Mouse (Mus musculus): ENCODE results near the gene Epha5. TPM values are rescaled to one million over a fixed set of nuclear protein-coding genes. Genes with fewer than 3 reads are reported as not detected.

The Epha5 gene
- total RNA-seq, 2 experiments from 2014 or later, result not detected

DNA sequence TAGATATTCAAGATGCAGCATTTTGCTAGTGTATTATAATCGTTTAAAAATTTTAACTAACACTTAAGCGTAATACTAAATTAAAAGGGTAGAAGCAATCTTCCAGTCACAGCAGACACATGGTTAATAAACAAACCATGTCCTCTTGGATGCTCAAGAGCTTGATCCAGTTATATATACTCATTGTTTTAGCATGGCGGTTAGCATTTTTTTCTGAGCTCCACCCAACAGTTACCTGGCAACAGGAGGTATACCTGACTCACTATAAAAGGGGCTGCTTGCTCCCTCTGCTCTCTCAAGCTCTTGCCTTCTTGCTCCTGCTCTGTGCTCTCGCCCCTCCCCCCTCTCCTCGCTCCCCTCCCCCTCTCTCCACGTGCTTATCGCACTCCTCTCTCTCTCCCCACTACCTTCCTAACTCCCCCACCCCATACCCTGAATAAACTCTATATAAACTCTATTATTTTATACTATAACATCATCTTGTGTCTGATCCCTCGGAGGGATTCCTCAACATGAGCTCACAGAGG is 98.3 kb downstream of the Epha5 start:
- ATAC-seq (replicated peaks; ENCODE audit: low FRiP score, low TSS enrichment, poor library complexity, severe bottlenecking), result no peak

DNA sequence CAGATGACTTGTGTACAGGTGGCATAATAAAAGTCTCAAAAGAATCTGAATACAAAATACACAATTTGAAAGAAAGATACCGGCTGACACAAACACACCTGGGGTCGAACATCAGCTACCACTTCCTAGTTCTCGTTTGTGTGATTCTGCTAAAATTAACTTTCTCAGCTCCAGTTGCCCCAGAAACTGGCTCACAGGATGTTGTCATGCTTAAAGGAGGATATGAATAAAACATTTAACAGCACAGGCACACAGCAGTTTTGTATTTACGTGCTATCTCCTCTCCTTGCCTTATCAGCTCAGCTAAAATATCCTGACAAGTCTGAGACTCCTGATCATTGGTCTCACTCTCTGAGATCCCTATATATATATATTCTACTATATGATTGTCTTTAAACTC is 99.3 kb downstream of the Epha5 start:
- ATAC-seq (replicated peaks; ENCODE audit: low FRiP score, low TSS enrichment, poor library complexity, severe bottlenecking), result no peak

DNA sequence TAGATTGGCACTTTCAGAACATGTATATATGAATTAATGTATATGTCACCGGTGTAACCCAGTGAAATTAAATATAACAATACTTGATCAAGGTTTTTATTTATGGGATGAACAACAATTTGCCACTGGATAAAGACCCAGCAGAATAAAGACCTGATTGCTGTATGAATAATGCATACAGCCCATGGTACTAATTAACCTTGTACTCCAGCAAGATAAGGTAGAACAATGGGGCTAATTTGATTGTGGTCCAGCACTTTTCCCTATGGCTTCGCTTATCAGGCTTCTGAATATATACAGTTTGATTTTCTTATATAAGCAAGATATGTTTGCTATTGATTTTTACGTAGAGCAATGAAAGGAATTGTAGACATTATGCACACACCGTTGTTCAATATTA is 103.6 kb downstream of the Epha5 start:
- no peak for ATAC-seq (replicated peaks; ENCODE audit: low FRiP score, low TSS enrichment, poor library complexity, severe bottlenecking)

DNA sequence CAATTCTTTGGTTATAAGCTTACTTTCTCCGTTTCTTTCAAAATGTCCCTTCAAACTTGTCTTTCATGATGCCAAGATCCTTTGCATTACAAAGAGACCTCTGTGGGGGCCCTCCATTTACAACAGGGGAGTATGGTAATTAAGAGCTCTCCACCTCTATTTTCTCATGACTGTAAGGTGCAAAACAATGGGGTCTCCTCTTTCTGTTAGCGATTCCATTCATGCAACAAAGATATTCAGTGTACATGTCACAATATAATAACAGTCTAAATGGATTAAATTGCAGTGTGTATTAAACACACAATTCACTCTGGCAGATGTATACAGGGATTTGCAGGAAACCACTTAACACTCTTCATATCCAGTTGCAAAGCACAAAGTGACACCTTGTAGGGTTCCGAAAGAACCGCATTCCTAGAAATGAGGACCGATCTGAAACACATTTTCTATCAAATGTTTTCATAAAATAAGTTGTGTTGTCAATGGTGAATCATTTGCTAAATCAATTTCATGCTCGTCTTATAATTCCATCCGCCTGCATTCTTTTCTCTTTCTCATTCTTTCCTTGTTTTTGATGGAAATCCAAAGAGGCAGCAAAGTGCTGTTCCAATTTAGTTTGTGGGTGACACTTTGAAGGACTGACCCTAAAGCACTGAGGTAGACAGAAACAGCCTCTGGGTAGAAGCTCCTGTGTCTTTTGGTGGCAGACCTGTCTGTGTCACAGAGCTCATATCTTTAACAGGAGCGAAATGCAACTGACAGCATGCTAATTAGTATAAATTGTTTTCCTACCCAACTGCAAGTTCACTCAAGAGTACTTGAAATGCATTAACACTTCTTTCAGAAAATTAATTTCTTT is 118.1 kb downstream of the Epha5 start:
- ATAC-seq (replicated peaks; ENCODE audit: low FRiP score, low TSS enrichment, poor library complexity, severe bottlenecking), result no peak

DNA sequence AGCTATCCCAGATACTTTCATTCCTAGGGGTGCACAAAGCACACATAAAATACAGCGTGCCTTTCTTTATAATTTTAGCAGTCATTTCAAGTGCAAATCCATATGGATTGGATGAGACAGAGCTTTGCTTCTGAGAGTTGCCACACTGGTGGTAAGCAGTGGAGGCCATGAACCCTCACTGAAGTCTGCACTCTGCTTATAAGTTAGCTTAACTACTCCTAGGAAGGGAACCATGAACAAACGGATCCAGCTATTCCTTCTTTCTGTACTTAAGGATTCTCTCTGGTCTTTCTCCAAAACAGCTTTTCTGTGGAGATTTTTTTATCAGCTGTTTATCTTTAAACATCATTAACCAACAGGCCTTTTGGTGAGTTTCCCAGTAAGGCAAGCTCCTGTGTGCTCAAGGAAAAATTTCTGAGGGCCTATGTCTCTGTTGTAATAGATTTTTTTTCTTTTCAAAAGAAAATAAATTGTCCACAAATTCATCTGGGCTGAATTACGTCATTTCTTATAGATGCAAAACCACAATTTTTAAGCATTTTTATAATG is 127.7 kb downstream of the Epha5 start:
- ATAC-seq (replicated peaks; ENCODE audit: low FRiP score, low TSS enrichment, poor library complexity, severe bottlenecking), result no peak

DNA sequence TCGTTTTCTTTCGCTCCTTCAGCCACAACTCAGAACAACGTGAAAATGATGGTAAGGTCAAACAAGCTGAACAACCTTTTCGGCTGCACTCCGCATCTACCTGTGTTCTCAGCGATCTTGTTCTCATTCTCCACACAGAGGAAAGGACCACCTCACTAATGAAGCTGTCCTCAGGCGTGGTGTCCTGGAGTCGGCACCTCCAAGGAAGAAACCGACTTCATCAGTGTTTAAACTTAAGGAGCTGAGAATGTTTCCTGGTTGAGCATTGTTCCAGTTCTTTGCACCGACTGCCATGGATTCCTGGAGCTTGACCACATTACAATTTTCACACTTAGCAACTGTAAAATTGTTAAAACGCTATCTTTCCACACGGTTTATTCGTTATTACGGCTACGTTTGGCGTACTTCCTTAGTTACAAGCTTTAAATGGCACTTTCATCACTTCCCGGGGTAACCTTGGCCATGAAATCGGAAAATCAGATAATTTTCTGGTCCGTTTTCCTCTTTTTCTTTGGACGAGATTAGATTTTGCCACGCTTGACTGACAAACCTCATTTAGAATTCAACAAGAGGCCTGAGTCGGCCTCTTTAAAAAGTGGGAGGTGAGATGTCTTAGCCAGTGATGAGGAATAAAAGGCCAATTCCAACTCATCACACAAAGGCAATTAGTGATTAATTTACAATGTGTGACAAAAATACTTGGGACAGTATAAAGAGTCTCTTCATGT is 135.7 kb downstream of the Epha5 start:
- no peak for ATAC-seq (replicated peaks; ENCODE audit: low FRiP score, low TSS enrichment, poor library complexity, severe bottlenecking)

DNA sequence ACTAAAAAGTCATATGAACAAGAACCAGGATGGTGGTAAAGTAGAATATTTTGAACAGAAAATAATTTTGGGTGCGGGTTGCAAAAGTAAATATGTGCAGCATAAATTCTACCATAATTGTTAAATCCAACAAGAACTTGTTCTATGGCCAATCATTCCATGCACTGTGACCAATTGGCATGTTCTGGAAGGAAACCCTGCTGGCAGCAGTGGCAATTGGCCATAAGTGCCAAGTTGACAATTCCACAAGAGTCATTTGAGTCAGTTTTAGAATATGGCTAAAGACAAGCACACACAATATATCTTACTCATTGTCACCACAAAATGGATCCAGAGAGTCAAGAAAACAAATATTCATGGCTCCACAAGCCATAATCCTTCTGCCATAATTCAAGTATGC is 140.2 kb downstream of the Epha5 start:
- ATAC-seq (replicated peaks; ENCODE audit: low FRiP score, low TSS enrichment, poor library complexity, severe bottlenecking), result no peak

DNA sequence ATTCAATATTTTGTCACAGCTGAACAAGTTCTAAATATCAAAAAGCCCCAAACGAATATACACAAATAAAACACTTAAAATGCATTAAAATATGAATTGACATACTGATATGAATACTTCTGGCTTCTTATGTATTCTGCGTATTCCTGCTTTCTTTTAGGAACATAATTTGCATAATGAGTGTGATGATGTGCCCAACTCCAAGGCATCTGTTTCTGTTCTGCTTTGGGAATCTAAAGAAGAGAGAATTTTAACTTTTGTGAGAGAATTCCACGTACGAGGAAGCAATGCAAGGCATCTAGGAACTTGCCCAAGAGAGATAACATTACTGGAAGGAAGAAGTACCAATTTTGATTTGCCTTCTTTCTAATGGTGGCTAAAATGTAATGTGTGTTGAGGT is 151.8 kb downstream of the Epha5 start:
- ATAC-seq (replicated peaks; ENCODE audit: low FRiP score, low TSS enrichment, poor library complexity, severe bottlenecking), result no peak

DNA sequence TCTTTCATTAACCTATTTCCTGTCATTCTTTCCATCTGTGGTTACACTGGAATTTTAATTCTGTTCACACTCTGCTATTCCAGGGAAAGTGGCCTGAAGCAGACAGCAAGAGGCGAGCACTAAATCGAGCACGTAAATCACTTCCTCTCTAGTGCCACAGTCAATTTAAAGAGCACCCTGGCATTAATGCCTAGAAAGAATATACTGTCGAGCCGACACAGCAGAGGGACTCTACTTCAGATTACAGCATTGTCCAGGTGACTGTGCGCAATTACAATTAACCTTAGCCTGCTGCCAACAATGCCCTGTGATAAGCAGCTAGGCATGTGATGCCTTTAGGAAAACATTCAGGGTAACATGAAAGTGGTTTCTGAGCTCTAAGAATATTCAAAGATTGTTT is 153.2 kb downstream of the Epha5 start:
- ATAC-seq (replicated peaks; ENCODE audit: low FRiP score, low TSS enrichment, poor library complexity, severe bottlenecking), result no peak

DNA sequence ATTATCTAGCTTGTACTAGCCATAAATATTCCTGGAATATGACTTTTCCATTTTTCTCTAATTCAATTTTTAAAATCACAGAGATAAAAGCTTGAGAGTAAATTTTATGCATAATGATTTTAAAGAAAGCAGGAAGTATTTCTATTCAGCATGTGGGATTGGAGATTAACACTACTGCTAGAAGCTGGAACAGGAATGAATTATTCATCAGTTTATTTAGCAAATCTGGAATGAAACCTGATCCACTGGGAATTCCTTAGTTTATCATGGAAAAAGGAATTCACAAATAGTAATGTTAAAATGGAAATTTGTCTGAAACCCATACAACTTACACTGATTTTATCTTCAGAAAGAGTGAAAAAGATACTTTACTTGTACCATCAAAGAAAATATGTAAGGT is 187.2 kb downstream of the Epha5 start:
- no peak for ATAC-seq (replicated peaks; ENCODE audit: low FRiP score, low TSS enrichment, poor library complexity, severe bottlenecking)

DNA sequence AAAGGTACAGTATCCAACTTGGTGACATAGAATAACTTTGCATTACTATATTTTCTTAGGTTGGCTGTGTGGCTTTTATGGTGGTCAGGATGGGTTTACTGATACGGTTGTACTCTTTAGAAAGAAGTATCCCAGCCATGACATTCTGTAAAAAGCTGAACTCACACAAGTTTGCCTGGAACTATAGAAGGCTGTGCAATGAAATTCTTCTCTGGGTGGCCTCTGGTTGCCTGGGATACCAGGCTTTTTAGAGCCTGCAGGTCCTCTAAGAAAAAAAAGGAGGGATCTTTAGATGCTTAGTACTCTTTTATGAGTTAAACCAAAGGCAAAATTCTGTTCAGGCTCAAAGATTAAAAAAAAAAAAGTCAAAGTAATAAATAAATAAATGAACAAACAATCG is 208.6 kb downstream of the Epha5 start:
- ATAC-seq (replicated peaks; ENCODE audit: low FRiP score, low TSS enrichment, poor library complexity, severe bottlenecking), result no peak

DNA sequence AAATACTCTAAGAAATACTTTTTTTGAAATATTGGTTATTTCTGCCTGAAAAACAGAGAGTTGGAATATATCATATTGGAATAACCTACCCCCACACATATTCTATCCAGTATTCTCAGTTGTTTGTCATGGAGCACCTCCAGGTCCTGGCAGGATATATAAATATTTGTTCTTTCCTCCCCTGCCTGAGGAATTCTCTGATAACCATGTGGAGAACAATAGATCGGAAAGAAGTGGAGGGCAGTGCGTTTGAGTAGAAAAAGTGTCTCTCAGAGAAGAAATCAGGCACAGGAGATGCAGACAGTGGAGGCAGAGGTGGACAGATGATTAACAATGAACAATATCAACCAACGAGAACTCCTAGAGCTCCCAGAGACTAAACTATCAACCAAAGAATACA is 223.8 kb downstream of the Epha5 start:
- no peak for ATAC-seq (replicated peaks; ENCODE audit: low FRiP score, low TSS enrichment, poor library complexity, severe bottlenecking)

DNA sequence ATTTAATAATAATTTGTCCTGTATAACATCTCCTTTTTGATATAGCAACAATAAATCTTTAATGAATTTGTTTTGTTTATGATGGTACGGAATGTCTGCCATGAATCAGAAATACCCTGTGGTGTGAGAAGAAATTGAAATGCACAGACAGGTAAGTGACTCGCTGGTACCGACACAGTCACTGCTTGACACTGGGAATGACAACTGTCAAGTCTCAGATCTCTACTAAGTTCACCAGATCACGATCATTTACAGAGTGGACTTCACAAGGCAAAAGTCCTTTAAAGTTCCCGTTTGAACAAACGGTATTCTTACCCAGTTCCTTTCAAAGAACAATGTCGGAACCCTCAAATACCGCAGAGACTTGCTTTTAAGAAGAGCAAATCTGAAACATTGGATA is 233.0 kb downstream of the Epha5 start:
- no peak for ATAC-seq (replicated peaks; ENCODE audit: low FRiP score, low TSS enrichment, poor library complexity, severe bottlenecking)

DNA sequence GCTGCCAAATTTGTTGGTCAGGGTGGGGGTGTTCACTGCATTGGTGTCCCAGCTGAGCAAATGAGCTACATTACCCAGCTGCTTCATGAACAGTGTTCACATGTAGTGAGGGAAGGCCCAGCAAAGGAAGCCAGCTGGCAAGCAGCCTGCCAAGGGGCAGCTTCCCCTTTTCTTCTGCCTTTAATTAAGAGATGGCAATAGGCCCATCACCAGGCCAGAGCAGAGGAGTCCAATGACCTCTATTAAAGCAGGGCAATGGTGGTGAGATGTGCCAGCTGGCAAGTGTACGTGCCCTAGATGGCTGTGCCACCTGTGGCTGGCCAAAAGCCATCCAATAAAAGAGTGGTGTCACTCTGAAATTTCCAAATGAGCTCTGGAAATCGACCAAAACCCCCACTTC is 264.1 kb downstream of the Epha5 start:
- no peak for ATAC-seq (replicated peaks; ENCODE audit: low FRiP score, low TSS enrichment, poor library complexity, severe bottlenecking)

DNA sequence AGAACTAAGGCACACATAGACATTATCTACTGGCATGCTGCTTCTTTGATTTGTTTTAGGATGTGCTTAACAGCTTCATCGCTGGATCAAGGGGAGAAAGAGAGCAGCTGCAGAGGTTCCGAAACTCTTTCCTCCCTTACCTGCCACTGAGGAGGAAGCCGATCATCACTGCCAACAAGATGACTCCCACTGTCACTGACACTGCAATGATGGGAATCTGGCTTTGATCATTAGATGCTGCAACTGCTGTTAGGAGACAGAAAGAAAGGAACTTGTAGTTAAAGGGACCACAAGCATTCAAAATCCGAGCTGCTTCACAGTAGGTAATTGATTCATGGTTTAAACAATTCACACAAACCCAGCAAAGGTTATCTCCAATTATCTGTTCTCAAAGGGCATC is 275.0 kb downstream of the Epha5 start:
- ATAC-seq (replicated peaks; ENCODE audit: low FRiP score, low TSS enrichment, poor library complexity, severe bottlenecking), result no peak

DNA sequence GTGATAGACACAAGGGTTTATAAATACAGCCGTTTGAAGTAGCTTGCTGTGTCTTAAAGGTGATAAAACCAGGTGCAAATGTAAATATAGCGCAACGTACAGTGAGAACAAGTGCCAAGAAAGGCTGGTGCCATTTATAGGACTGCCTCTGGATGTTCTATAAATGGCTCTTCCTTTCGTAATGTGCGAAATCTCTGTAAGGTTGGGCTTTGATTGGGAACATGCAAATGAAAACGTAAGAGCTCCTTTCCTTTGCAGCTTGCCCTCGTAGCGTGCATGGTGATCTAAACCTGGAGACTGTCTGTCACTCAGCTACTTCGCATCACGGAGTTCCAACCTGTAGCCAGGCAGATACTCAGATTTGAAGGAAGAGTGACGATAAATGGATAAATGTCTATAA is 321.2 kb downstream of the Epha5 start:
- ATAC-seq (replicated peaks; ENCODE audit: low FRiP score, low TSS enrichment, poor library complexity, severe bottlenecking), result no peak

DNA sequence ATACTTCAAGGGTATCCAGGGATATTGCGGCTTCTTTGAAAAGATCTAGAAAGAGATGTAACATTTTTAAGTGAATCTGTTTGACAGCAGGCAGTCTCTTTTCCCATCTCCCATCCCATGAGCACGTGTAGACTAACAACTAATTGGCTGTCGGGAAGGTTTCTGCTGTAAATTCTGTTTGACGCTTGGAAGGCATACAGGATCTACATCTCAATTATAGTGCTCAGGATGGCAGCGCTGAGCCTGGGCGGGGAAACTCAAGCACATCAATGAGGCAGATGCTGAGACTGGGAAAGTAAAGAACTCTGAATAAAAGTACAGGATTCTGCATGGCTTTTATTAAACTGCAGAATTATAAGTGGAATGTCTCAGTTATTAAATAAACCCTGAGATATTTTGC is 335.9 kb downstream of the Epha5 start:
- no peak for ATAC-seq (replicated peaks; ENCODE audit: low FRiP score, low TSS enrichment, poor library complexity, severe bottlenecking)

DNA sequence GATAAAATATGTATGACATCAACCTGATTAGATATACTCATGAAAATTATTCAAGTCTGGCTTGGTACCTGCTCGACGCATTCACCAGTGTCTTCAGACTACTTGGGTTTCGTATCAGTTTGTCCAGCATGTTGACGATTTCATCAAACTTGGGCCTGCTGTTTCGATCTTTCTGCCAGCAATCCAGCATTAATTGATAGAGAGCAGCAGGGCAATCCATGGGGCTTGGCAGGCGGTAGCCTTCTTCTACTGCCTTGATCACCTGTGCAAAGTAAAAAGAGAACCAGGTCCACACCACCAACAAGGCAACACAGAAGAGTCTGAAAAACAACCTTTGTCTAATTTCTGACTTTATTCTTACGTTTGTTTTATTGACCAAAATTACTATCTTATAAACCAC is 346.2 kb downstream of the Epha5 start:
- no peak for ATAC-seq (replicated peaks; ENCODE audit: low FRiP score, low TSS enrichment, poor library complexity, severe bottlenecking)

DNA sequence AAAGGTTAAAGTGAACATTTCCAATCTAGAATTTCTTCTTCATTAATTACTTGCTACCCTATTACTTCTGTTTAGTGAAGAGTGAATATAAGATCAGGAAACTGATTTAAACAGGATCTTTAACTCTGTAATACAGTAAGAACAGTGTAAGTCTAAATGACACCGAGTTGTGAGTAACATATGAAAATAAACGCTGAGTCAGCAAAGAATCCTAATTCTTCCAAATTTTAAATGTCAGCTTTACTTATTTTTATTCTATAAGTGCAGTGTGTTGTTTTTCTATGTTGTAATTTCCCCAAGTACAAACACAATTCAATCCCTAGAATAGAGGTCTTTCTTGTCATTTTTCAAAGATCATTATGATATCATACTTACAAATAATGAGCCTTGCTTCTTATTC is 363.3 kb downstream of the Epha5 start:
- ATAC-seq (replicated peaks; ENCODE audit: low FRiP score, low TSS enrichment, poor library complexity, severe bottlenecking), result no peak

DNA sequence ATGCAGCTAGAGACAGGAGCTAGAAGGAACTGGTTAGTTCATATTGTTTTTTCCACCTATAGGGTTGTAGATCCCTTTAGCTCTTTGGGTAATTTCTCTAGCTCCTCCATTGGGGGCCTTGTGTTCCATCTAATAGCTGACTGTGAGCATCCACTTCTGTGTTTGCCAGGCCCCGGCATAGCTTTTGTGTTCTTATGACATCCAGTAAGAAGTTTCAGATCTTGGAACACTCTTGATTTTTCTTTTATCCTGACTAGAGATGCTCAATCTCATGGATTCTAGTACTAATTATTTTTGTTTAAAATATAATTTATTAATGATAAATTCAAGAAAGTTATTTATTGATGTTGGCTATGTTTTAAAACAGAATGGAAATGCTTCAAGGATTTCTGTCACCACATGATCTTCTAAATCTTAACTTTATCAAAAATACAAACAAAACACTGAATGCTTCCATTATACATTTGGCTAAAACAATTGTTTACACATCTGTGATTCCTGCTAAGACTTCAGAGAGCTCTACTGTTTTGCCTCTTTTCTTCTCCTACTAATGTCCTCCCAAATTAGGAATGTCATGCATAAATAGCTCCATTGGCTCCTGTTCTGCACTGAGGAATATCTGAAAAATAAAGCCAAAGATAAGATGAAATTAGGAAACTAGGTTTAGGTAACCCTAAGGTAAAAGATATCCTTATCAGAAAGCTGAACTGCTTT is 379.8 kb downstream of the Epha5 start:
- ATAC-seq (replicated peaks; ENCODE audit: low FRiP score, low TSS enrichment, poor library complexity, severe bottlenecking), result no peak
